In the genomic region with DNA sequence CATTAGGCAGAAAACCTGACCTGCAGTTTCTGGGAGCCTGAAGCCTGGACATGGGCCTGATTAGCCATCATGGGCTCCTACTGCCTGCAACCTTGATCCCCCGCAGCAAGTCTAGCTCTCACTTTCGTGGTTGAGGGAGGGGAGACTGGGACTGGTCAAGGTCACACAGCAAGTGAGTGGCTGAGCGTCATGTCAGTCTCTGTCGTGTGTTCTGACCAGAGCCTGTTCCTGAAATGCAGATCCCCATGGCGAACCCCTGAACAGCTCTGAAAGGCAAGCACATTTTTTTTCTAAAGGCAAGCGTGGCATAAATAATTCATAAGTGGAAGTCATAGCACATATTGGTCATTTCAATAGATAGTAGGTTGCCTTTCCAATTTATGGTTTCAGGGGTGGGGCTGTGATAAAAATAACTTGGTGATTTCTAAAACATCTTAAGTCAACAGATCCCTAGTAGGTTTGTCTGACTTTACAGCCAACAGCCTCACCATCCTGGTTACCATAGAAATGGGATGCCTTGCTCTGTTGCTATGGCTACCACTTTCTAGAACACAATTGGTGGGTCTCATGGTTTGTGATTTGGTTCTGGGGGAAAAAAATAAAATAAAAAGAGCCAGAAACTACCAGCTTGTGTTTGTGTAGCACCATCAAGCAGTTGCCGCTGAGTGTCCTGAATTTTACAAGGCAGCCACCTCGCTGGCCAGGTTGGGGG, we compare ENCODE assay signal across 10 mouse cellular contexts. TPM values are rescaled to one million over a fixed set of nuclear protein-coding genes. Genes with fewer than 3 reads are reported as not detected.
DNase-seq lines count a peak whose midpoint lies in the region; ATAC-seq and TF ChIP-seq lines count a peak whose summit lies in the region.
"Had no signal": no experiment of that assay in that cellular context is flagged by ENCODE, and none has a peak within 500 bp of the region (broad histone marks: within the 10 kb centered on the region; RNA-seq: fewer than 3 reads in every experiment).

No protein-coding gene starts in this region.

- H3K9ac ChIP-seq in hindbrain, embryonic 11.5 days (ENCODE audit: low read depth, low read length), result no peak overlapping the region
- no peak overlapping the region for H3K9ac ChIP-seq in midbrain, embryonic 14.5 days (replicated peaks; ENCODE audit: low read length)
- H3K9ac ChIP-seq: limb, embryonic 12.5 days had no signal

- WGBS in hindbrain, embryonic 11.5 days, result 42% methylated on average over 8 of the region's 8 CpGs
- 16% methylated on average over 8 of the region's 8 CpGs for WGBS in midbrain, embryonic 14.5 days
- 86% methylated on average over 8 of the region's 8 CpGs for whole genome bisulfite sequencing in limb, embryonic 10.5 days

- H3K27me3 ChIP-seq in hindbrain, embryonic 11.5 days (ENCODE audit: control insufficient read depth, insufficient read depth, low read length), result no peaks in the 10 kb centered on the region
- no peaks in the 10 kb centered on the region for H3K27me3 ChIP-seq in midbrain, embryonic 14.5 days (ENCODE audit: control insufficient read depth, insufficient read depth, low read length)
- H3K27me3 ChIP-seq in limb, embryonic 10.5 days (ENCODE audit: low read depth, poor library complexity, severe bottlenecking), result no peaks in the 10 kb centered on the region

- no peak for TF ChIP-seq CTCF in gastrocnemius, adult 2 months (IDR thresholded peaks at IDR 0.05)

- intact Hi-C loops in gastrocnemius, adult 2 months (cut with DNase I), result loop anchor here (2.0 kb wide), 1 partner anchor 29 kb away; no protein-coding TSS in a partner anchor

- no peak for DNase-seq in gastrocnemius, adult 2 months
- no peak for DNase-seq in gastrocnemius, postnatal 25 days
- peak; percentile 70 for DNase-seq in brain, embryonic 18.5 days (ENCODE audit: low read depth, low spot score)
- peak; percentile 60 for DNase-seq in hindbrain, embryonic 11.5 days (ENCODE audit: low spot score)
- peak; percentile 87 for DNase-seq in midbrain, embryonic 14.5 days
- no peak for DNase-seq in adrenal gland, postnatal 10 days
- no peak for DNase-seq in testis, postnatal 14 days (ENCODE audit: low spot score)
- DNase-seq in limb, embryonic 10.5 days (ENCODE audit: low spot score), result no peak

- peak overlapping the region; percentile 81 for H3K27ac ChIP-seq in gastrocnemius, adult 2 months
- peak overlapping the region; percentile 56 for H3K27ac ChIP-seq in hindbrain, embryonic 11.5 days (ENCODE audit: low read depth, low read length)
- peak overlapping the region; percentile 74 for H3K27ac ChIP-seq in midbrain, embryonic 14.5 days (replicated peaks; ENCODE audit: low read depth, low read length)
- no peak overlapping the region for H3K27ac ChIP-seq in limb, embryonic 10.5 days
- H3K27ac ChIP-seq: limb, embryonic 12.5 days had no signal

- peaks cover 5% of the 10 kb centered on the region; the same call in 1 of the 2 replicates for H3K4me1 ChIP-seq in hindbrain, embryonic 11.5 days (replicated peaks; ENCODE audit: control insufficient read depth, insufficient read depth, low read length)
- H3K4me1 ChIP-seq in midbrain, embryonic 14.5 days (ENCODE audit: control insufficient read depth, insufficient read depth, low read length), result peaks cover 33% of the 10 kb centered on the region
- no peaks in the 10 kb centered on the region for H3K4me1 ChIP-seq in limb, embryonic 10.5 days
- H3K4me1 ChIP-seq: limb, embryonic 12.5 days had no signal

- no peaks in the 10 kb centered on the region for H3K36me3 ChIP-seq in hindbrain, embryonic 11.5 days (ENCODE audit: control insufficient read depth, insufficient read depth, low read length)
- no peaks in the 10 kb centered on the region for H3K36me3 ChIP-seq in midbrain, embryonic 14.5 days (ENCODE audit: control insufficient read depth, insufficient read depth, low read length)
- H3K36me3 ChIP-seq in limb, embryonic 10.5 days, result no peaks in the 10 kb centered on the region
- H3K36me3 ChIP-seq: limb, embryonic 12.5 days had no signal

- ATAC-seq in hindbrain, embryonic 11.5 days (ENCODE audit: low FRiP score), result peak; percentile 74
- peak; percentile 55; the same call in 1 of the 2 replicates for ATAC-seq in midbrain, embryonic 14.5 days (ENCODE audit: low FRiP score, low TSS enrichment)

- no peak overlapping the region for H3K4me3 ChIP-seq in gastrocnemius, adult 2 months
- no peak overlapping the region for H3K4me3 ChIP-seq in hindbrain, embryonic 11.5 days (ENCODE audit: low read depth, low read length)
- H3K4me3 ChIP-seq in midbrain, embryonic 14.5 days (replicated peaks; ENCODE audit: low read depth, low read length), result no peak overlapping the region
- no peak overlapping the region for H3K4me3 ChIP-seq in limb, embryonic 10.5 days
- H3K4me3 ChIP-seq: limb, embryonic 12.5 days had no signal

- peak overlapping the region; percentile 17 for H3K4me2 ChIP-seq in hindbrain, embryonic 11.5 days (replicated peaks; ENCODE audit: low read depth, low read length)
- H3K4me2 ChIP-seq in midbrain, embryonic 14.5 days (ENCODE audit: low read length), result peak overlapping the region; percentile 39
- H3K4me2 ChIP-seq: limb, embryonic 12.5 days had no signal

- no peaks in the 10 kb centered on the region for H3K9me3 ChIP-seq in hindbrain, embryonic 11.5 days (ENCODE audit: control insufficient read depth, low read length)
- H3K9me3 ChIP-seq in midbrain, embryonic 14.5 days (ENCODE audit: control insufficient read depth, low read length), result no peaks in the 10 kb centered on the region
- no peaks in the 10 kb centered on the region for H3K9me3 ChIP-seq in limb, embryonic 10.5 days (replicated peaks)
- H3K9me3 ChIP-seq: limb, embryonic 12.5 days had no signal

RNA-seq across cellular contexts. Expression of gene Kcnc1, which starts 25.9 kb away (rescaled TPM):
- 10 to 100 TPM; 38.9 to 66.6 TPM for total RNA-seq in gastrocnemius, adult 2 months (2021)
- 10 to 100 TPM; 50.0 to 65.5 TPM for total RNA-seq in gastrocnemius, postnatal 25 days (2021)
- polyA plus RNA-seq in hindbrain, embryonic 11.5 days (2014; fragmentation: Nextera tagmentation; extraction: Ambion mirVana), result 1.7 and 3.1 TPM in 2 replicates
- polyA plus RNA-seq in midbrain, embryonic 14.5 days (2014; fragmentation: Nextera tagmentation; extraction: Ambion mirVana), result 13.9 and 15.4 TPM in 2 replicates
- 1 to 10 TPM in 1 of 2 experiments, under 1 TPM in 1; 0.63 to 1.7 TPM for total RNA-seq in adrenal gland, postnatal 10 days (2021)
- polyA plus RNA-seq in limb, embryonic 10.5 days (2016; fragmentation: Nextera tagmentation; extraction: Ambion mirVana), result 0.03 TPM in 1 of 2 replicates, not detected in the other
- polyA plus RNA-seq: heart, embryonic 14.5 days had no signal

RNA-seq across cellular contexts. Expression of gene Myod1, which starts 45.9 kb away (rescaled TPM):
- 10 to 100 TPM; 17.3 to 21.3 TPM for total RNA-seq in gastrocnemius, adult 2 months (2021)
- total RNA-seq in gastrocnemius, postnatal 25 days (2021), result 10 to 100 TPM; 17.7 to 17.8 TPM
- 1.2 and 3.2 TPM in 2 replicates for polyA plus RNA-seq in hindbrain, embryonic 11.5 days (2014; fragmentation: Nextera tagmentation; extraction: Ambion mirVana)
- not detected in 2 replicates for polyA plus RNA-seq in midbrain, embryonic 14.5 days (2014; fragmentation: Nextera tagmentation; extraction: Ambion mirVana)
- 1 to 10 TPM in 1 of 2 experiments, under 1 TPM in 1; 0.84 to 2.7 TPM for total RNA-seq in adrenal gland, postnatal 10 days (2021)
- 1.3 and 13.8 TPM in 2 replicates for polyA plus RNA-seq in limb, embryonic 10.5 days (2016; fragmentation: Nextera tagmentation; extraction: Ambion mirVana)
- polyA plus RNA-seq: heart, embryonic 14.5 days had no signal

Comparison
In these comparisons a context has a peak if more than half of its experiments do, and no peak if none do; other contexts are left out.
1. DNase-seq: peak in brain, embryonic 18.5 days (single experiment), hindbrain, embryonic 11.5 days (single experiment) and midbrain, embryonic 14.5 days (single experiment); none in gastrocnemius, adult 2 months (single experiment), gastrocnemius, postnatal 25 days (single experiment), adrenal gland, postnatal 10 days (single experiment), testis, postnatal 14 days (single experiment) and limb, embryonic 10.5 days (single experiment).
2. RNA of gene Kcnc1, which starts 25.9 kb away (total RNA-seq): 38.9 to 66.6 TPM in gastrocnemius, adult 2 months and 50.0 to 65.5 TPM in gastrocnemius, postnatal 25 days; 0.63 to 1.7 TPM in adrenal gland, postnatal 10 days; every median in the first group is over 10 times any median in the second.
3. RNA of gene Myod1, which starts 45.9 kb away (total RNA-seq): 17.3 to 21.3 TPM in gastrocnemius, adult 2 months and 17.7 to 17.8 TPM in gastrocnemius, postnatal 25 days; 0.84 to 2.7 TPM in adrenal gland, postnatal 10 days; every median in the first group is over 4 times any median in the second.